Mouse (Mus musculus) urinary bladder, adult 2 months (tissue): Measurements from ENCODE around the gene Fzd7. TPM values are rescaled to one million over a fixed set of nuclear protein-coding genes. Genes with fewer than 3 reads are reported as not detected.

Source experiments
- DNase-seq: peaks from one replicate; pipeline ENCODE4 v3.0.0; 2022; ENCODE audit warnings: low spot score
- polyA plus RNA-seq: library from polyadenylated mRNA; depleted of rRNA; stranded (reverse); fragments of >200 nt; gene quantifications from 2 replicates; pipeline ENCODE4 v1.2.3, GENCODE M21; 2012; rRNA removed

Gene Fzd7
- polyA plus RNA-seq, 1 experiment, result 33.0 TPM

GRCm38 (mm10) chr1:59502355-59502754, 20.1 kb downstream of the Fzd7 start:
- DNase-seq, result no peak

- no peak for DNase-seq
These were observed 21.6 kb downstream of the Fzd7 start for GRCm38 (mm10) chr1:59503659-59504301.

- no peak for DNase-seq
These were observed 22.1 kb downstream of the Fzd7 start for GRCm38 (mm10) chr1:59504302-59504700.

GRCm38 (mm10) chr1:59508463-59509139, 26.4 kb downstream of the Fzd7 start:
- no peak for DNase-seq

- DNase-seq, result no peak
These were observed 29.5 kb downstream of the Fzd7 start for GRCm38 (mm10) chr1:59511566-59512270.

- DNase-seq, result peak; percentile 27
These were observed 34.0 kb downstream of the Fzd7 start, which contains the start of gene Gm973 for GRCm38 (mm10) chr1:59516026-59516917. Gene Gm973 (plus strand): TSS chr1:59516264.

GRCm38 (mm10) chr1:59520226-59520837, 38.1 kb downstream of the Fzd7 start:
- DNase-seq, result no peak

GRCm38 (mm10) chr1:59522456-59522855, 40.2 kb downstream of the Fzd7 start:
- DNase-seq, result no peak

- DNase-seq, result no peak
These were observed 41.2 kb downstream of the Fzd7 start for GRCm38 (mm10) chr1:59523378-59523958.

- DNase-seq, result no peak
These were observed 41.8 kb downstream of the Fzd7 start for GRCm38 (mm10) chr1:59524071-59524470.

GRCm38 (mm10) chr1:59524759-59525158, 42.5 kb downstream of the Fzd7 start:
- no peak for DNase-seq

GRCm38 (mm10) chr1:59527219-59527618, 45.0 kb downstream of the Fzd7 start:
- DNase-seq, result no peak

- DNase-seq, result no peak
These were observed 53.0 kb downstream of the Fzd7 start for GRCm38 (mm10) chr1:59534976-59535810.

Other genes starting within 250 kb of the Fzd7 start
- 5.8 and 6.8 TPM in 2 replicates for gene Als2, start 245.2 kb upstream of the Fzd7 start, polyA plus RNA-seq
- gene Cdk15, start 225.5 kb upstream of the Fzd7 start, polyA plus RNA-seq, result 1.9 and 2.2 TPM in 2 replicates
- gene Gm973, start 33.8 kb downstream of the Fzd7 start, polyA plus RNA-seq, result 31.4 and 38.5 TPM in 2 replicates
- 94.2 and 96.4 TPM in 2 replicates for gene Sumo1, start 188.4 kb downstream of the Fzd7 start, polyA plus RNA-seq
- gene Nop58, start 202.5 kb downstream of the Fzd7 start, polyA plus RNA-seq, result 44.6 and 51.6 TPM in 2 replicates